Mouse (Mus musculus) left cerebral cortex, postnatal 14 days (tissue): ENCODE results near the gene Cerkl. TPM values are rescaled to one million over a fixed set of nuclear protein-coding genes. Genes with fewer than 3 reads are reported as not detected.

ENCODE experiments used
- DNase-seq, 2 experiments: peaks; one replicate each; pipeline ENCODE4 v3.0.0; 2021 to 2022; ENCODE audit warnings: low spot score in 2 of 2, mixed read lengths in 1 of 2
- intact Hi-C: fragments of 180-260 bp; cut with DNase I; formaldehyde crosslinking; loops from one replicate; pipeline ENCODE4 v1.15.1; 2025
- total RNA-seq, 2 experiments: library from RNA; stranded (reverse); gene quantifications; 2 replicates each; pipeline ENCODE4 v1.2.3; 2021

Gene Cerkl
- total RNA-seq, 2 experiments from 2014 or later = 2.0 to 3.7 TPM

DNA sequence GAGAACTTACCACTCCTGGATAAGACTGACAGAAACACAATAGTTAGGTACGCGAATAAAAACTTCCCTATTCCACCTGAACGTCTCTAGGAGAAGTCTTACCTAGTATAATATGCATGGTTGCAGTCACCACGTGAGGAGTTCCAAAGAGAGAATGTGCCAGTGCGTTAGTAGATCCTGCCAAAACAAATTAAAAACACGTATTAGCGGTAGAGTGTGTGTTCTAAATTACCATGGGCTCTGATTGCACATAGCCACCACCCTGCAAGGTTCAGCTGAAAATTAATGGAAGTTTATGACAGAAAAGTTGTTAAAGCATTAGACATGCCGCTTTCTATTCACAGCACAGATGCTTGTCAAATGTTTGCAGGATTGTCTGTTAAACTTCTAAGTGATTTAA, 113.5 kb downstream of the Cerkl start:
- intact Hi-C loops = no loop called here
- DNase-seq = no peak

GRCm38 (mm10) chr2:79339003-79339402, 117.6 kb downstream of the Cerkl start:
- no peak for DNase-seq
- intact Hi-C loops = no loop called here

DNA sequence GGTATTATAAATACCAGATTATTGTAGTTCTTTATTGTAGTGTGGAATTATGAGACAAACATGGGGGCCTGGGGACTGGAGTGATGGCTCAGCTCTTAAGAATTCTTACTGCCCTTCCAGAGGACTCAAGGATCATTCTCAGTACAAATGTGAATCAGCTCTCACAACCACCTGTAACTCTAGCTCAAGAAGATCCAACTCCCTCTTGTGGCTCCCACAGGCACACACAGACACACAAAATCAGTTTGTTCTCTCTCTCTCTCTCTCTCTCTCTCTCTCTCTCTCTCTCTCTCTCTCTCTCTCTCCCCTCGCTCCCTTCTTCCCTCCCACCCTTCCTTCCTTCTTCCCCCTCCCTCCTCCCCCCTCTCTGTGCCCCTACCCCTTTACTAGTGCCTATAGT, 120.4 kb downstream of the Cerkl start:
- no peak for DNase-seq
- intact Hi-C loops = no loop called here

DNA sequence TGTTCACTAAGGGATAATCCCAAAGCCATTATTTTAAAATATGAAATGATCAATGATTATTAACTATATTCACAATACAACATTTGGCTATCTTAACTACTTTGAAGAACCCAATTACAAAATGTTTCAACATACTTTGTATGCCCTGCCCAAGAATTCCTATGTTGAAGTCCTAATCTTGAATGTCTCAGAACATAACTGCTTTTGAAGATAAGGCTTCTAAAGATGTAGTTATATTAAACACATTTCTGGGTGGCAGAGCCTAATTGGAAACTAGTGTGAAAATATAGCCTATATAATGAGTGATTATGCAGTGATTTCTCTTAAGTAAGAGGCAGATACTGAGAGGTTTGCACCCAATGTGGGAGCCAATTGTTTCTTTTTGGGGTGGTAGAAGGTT, 121.9 kb downstream of the Cerkl start:
- intact Hi-C loops = no loop called here
- DNase-seq = no peak

GRCm38 (mm10) chr2:79328079-79328478, 128.5 kb downstream of the Cerkl start:
- no peak for DNase-seq
- intact Hi-C loops = no loop called here

- no peak for DNase-seq
These were observed 140.3 kb downstream of the Cerkl start for GRCm38 (mm10) chr2:79316182-79316880.

GRCm38 (mm10) chr2:79315108-79315507, 141.5 kb downstream of the Cerkl start:
- intact Hi-C loops = no loop called here
- no peak for DNase-seq

More at GRCm38 (mm10) chr2:79316182-79316880, 140.3 kb downstream of the Cerkl start:
- intact Hi-C loops = no loop called here

GRCm38 (mm10) chr2:79312499-79312898, 144.1 kb downstream of the Cerkl start:
- intact Hi-C loops = no loop called here
- DNase-seq = no peak

DNA sequence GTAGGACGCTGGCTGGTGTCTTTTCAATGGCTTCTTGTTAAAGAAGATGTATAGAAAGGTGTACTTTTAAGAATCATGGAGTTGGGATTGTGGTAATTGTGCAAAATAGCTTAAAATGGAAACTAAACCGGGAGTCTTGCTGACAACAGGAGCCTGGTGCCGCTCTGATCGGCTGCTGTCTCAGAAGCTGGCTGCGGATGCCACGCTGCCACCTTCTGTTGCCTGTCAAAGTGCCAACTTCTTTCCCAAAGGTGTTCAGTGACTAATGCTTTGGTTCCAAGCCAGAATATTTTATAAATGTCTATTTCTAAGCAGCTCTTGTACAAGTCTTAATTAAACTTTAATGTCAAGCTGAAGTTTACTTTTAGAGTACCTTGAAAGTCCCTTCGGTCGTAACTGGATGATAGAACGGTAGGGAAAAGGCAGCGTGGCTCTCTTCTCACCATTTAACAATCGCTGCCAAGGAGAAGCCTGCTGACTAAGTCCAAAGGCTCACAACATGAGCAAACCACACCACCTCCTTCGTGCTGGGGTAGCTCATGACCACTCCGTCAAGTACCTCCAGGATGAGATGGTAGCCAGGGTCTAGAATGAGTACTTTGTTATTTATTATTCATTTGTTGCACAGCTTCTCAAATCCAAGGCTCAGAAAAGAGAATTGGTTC, 147.0 kb downstream of the Cerkl start:
- intact Hi-C loops = no loop called here
- peak; percentile 25 to 31 for DNase-seq

DNA sequence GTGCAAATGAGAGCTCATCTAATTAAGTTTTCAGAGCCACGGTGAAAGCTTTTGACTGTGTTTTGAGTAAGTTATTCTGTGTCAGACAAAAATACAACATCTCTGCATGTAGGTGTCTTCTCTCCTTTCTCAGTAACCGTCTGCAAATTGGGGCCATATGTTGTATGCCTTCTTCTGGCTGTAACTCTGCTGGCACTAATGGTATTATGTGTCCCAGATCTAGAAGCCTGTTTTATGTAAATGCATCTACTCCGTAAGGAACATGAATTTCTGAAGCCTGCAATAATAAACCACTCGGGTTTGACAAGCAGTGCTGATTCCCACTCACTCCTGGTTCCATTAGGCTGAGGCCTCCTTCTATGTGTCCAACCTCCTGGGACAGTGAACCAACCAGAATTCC, 149.0 kb downstream of the Cerkl start:
- intact Hi-C loops = no loop called here
- peak; percentile 26 to 45 for DNase-seq

DNA sequence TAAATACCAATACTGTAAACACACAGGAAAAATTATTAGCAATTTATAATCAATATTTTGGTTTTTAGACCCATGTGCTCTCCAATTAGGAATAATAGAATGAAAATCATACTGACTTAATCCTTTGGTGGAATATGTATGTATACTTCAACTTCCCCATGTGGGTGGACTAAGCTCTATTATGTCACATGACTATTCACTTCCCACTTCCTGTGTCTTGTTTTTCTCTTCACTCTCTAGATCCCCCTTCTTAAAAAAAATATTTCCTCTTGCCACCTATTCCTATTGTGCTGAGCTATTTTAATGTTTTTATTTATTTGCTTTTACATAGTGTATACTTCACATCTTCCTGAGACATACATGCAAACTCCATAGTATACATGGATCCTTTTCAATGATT, 154.2 kb downstream of the Cerkl start:
- DNase-seq = no peak
- intact Hi-C loops = no loop called here

DNA sequence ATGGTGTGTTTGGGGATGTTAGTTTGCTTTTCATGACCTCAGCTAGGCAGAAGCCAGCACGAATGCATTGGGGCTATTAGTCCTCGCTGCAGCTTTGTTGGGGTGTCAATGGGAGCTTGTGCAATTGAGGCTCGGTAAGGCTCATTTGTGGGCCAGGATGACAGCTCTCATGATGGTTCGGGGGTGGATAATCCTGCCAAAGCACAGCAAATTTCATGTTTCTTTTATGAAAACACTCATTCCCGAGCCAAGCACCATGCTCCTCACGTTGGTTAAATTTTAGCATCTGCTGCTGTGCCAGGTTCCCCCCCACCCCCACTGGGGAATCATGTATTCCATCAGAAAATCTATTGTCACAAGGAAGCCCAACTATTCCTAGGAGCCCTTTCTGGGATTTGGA, 164.2 kb downstream of the Cerkl start:
- intact Hi-C loops = no loop called here
- no peak for DNase-seq

DNA sequence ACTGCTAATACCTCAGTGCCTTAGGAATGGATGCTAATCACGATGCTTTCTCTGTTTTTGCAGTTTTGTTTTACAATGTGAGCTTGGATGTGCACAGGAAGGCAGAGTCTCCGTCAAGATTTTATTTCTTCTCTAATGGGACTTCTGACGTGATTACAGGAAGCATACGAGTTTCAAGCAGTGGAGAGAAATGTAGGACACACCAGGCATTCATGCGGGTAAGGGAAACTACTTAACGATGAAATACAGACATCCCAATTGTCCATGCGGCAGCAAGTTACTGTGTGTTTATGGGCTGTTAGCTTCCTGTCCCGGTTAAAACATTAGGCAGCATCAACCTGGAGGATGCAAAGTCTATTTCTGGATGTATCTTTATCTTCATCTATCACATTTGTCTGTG, 164.7 kb downstream of the Cerkl start:
- intact Hi-C loops = no loop called here
- DNase-seq = no peak

DNA sequence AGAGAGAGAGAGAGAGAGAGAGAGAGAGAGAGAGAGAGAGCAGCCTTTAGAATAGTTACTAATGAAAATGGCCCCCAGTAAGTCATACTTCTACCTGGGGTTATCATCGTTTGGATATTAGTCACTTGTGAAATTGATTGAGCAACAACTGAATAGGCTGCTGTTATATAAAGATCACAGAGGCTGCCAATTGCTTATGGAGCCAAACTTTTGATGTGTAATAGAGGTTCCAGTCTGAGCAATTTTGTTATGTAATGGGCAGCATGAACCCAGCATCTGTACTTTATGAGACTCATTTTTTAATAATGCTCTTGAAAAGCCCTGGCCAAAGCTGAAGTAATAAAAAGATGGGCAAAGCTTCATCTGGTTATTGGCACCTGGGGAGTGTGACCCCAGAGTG, 166.4 kb downstream of the Cerkl start:
- intact Hi-C loops = no loop called here
- no peak for DNase-seq

- no peak for DNase-seq
- intact Hi-C loops = no loop called here
These were observed 172.4 kb downstream of the Cerkl start for GRCm38 (mm10) chr2:79284206-79284605.

Other genes with a start within 250 kb of the Cerkl start
- 10 to 100 TPM; 13.1 to 13.5 TPM for gene Itga4, start 201.4 kb downstream of the Cerkl start, total RNA-seq
- 10 to 100 TPM; 22.4 to 23.4 TPM for gene Neurod1, start within 50 bp of the Cerkl start, total RNA-seq
- 10 to 100 TPM; 26.1 to 28.8 TPM for gene Itprid2, start 178.6 kb upstream of the Cerkl start, total RNA-seq